Comparison of ENCODE assay signal across 8 mouse cellular contexts in the genomic region with DNA sequence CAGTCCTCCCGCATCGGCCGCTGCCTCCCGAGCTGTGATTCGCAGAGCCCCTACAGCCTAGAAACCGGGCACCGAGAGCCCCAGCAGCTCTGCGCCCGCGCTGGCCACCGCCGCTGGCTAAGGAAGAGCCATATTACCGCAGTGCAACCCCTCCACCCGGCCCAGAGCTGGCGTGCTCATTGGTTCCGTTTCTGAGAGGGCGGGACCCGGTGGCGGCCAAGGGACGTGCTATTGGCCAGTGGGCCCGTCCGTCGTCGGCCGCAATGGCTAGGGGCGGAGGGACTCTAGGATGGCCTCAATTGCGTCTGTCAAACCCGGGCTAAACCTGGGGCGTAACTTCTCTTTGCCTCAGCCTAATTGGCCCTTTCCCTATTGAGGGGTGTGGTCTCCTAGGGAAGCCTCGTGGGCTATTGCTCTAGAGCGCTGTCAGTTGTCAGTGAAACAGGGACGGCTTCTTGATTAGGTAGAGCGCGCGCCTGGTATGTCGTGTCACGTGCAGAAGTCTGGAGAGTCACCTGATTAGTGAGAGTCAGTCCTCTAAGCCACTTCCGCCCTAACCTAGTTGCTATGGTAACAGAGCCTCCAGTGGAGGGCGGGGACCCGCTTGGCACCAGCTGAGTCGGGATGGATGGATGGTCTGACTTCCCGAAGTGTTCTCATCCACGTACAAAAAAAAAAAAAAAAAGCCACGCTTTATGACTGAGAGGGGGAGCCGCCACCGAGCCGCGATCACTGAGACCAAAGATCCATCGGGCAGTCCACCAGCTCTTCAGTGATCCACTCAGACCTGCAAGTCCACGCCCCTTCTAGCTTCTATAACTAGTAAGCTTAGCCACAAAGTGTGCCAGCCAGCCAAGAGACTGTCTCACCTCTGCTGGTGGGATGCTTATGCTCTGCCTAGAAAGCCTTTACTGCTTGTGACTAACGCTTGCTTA. TPM values are rescaled to one million over a fixed set of nuclear protein-coding genes. Genes with fewer than 3 reads are reported as not detected.
DNase-seq lines count a peak whose midpoint lies in the region; ATAC-seq and TF ChIP-seq lines count a peak whose summit lies in the region.

A gene (minus strand): TSS at position 158 of the 935 bp plus-strand sequence.

- peak within 1 kb of the TSS; percentile 92 to 93 for H3K4me3 ChIP-seq in ES-E14 (ENCODE audit: insufficient read depth in 1 of 2, low read depth in 1 of 2, low read length in 2 of 2, poor library complexity in 1 of 2, severe bottlenecking in 1 of 2)
- H3K4me3 ChIP-seq in forebrain, embryonic 15.5 days: peak within 1 kb of the TSS; percentile 90
- peak within 1 kb of the TSS; percentile 78 for H3K4me3 ChIP-seq in lung, adult 2 months (replicated peaks; ENCODE audit: extremely low read depth, low read depth, low read length)

- peak within 1 kb of the TSS; percentile 88 for H3K9ac ChIP-seq in ES-E14 (ENCODE audit: insufficient read depth, low read depth, low read length, poor library complexity, severe bottlenecking)
- peak within 1 kb of the TSS; percentile 86 for H3K9ac ChIP-seq in forebrain, embryonic 15.5 days (replicated peaks)

- H3K9me3 ChIP-seq in ES-E14 (ENCODE audit: control insufficient read depth, insufficient read depth, low read depth, low read length): no peaks in the 10 kb centered on the region
- H3K9me3 ChIP-seq in forebrain, embryonic 15.5 days: no peaks in the 10 kb centered on the region

- H3K36me3 ChIP-seq in ES-E14 (ENCODE audit: control insufficient read depth, insufficient read depth, low read length, poor library complexity, severe bottlenecking): no peaks in the 10 kb centered on the region
- H3K36me3 ChIP-seq in forebrain, embryonic 15.5 days: no peaks in the 10 kb centered on the region

- DNase-seq in ES-E14 (ENCODE audit: low read depth, low spot score): peak; percentile 98
- peak; percentile 100 for DNase-seq in cerebellum, adult 11-12 months
- DNase-seq in heart, postnatal 25 days (ENCODE audit: low spot score): peak; percentile 99
- peak; percentile 100 for DNase-seq in layer of hippocampus, adult 18-20 months (ENCODE audit: low spot score in 2 of 2)
- peak; percentile 99 for DNase-seq in lung, adult 2 months
- peak; percentile 97 to 98 for DNase-seq in thymus, adult 18-20 months

- no peak within 1 kb of the TSS for H3K27ac ChIP-seq in ES-E14 (ENCODE audit: insufficient read depth, low read depth, low read length, poor library complexity, severe bottlenecking)
- H3K27ac ChIP-seq in forebrain, embryonic 15.5 days (replicated peaks): peak within 1 kb of the TSS; percentile 89

- intact Hi-C loops in heart, postnatal 25 days (cut with DNase I): no loop called here

- no peaks in the 10 kb centered on the region for H3K27me3 ChIP-seq in forebrain, embryonic 15.5 days

- ATAC-seq in forebrain, embryonic 15.5 days (replicated peaks): peak; percentile 99
- ATAC-seq in neutrophil, adult 5-6 weeks (ENCODE audit: extremely low read depth, insufficient number of reproducible peaks, low FRiP score, poor library complexity, severe bottlenecking): peak; percentile 88

- in situ Hi-C loops in ES-E14 (cut with MboI; ENCODE audit: low sequenced_read_pairs in 2 of 2, unreplicated experiment in 2 of 2): no loop called here

- peaks cover 2% of the 10 kb centered on the region in 2 experiments; a peak in 2 of 4 replicates for H3K4me1 ChIP-seq in ES-E14 (ENCODE audit: control insufficient read depth in 2 of 2, insufficient read depth in 2 of 2, low read length in 2 of 2, poor library complexity in 1 of 2)
- peaks cover 20% of the 10 kb centered on the region for H3K4me1 ChIP-seq in forebrain, embryonic 15.5 days
- peaks cover 13% of the 10 kb centered on the region for H3K4me1 ChIP-seq in lung, adult 2 months (ENCODE audit: control insufficient read depth, insufficient read depth, low read length)

- peak within 1 kb of the TSS; percentile 67 for H3K4me2 ChIP-seq in forebrain, embryonic 15.5 days (replicated peaks)

- TF ChIP-seq CTCF in lung, adult 2 months (IDR thresholded peaks at IDR 0.05; ENCODE audit: insufficient read depth, low read length): no peak

- peak; percentile 91 for TF ChIP-seq POLR2A in lung, adult 2 months (IDR thresholded peaks at IDR 0.05; ENCODE audit: borderline replicate concordance, extremely low read depth, low read depth, low read length)

- under 1% methylated on average over 51 of the region's 51 CpGs for WGBS in forebrain, embryonic 15.5 days
- under 1% methylated on average over 51 of the region's 51 CpGs for WGBS in lung, adult 2 months

TF ChIP-seq in ES-E14, 5 proteins besides CTCF, POLR2A, EP300 and RAD21:
- 0 out of 2 replicates have a peak, but pooled peaks have one; percentile 48 for TF ChIP-seq ZNF384 (IDR thresholded peaks at IDR 0.05; ENCODE audit: low read depth, low read length)
- peak; percentile 86; the same call in 1 of the 2 replicates for TF ChIP-seq CHD2 (IDR thresholded peaks at IDR 0.05; ENCODE audit: low read depth, low read length)
- TF ChIP-seq HCFC1 (IDR thresholded peaks at IDR 0.05; ENCODE audit: borderline replicate concordance, insufficient read depth, low read length): peak; percentile 45; the same call in 1 of the 2 replicates
- TF ChIP-seq MAFK (IDR thresholded peaks at IDR 0.05; ENCODE audit: insufficient read depth, low read depth, low read length): 0 out of 2 replicates have a peak, but pooled peaks have one; percentile 3
- TF ChIP-seq ZC3H11A (IDR thresholded peaks at IDR 0.05; ENCODE audit: borderline replicate concordance, low read depth, low read length): no peak

RNA-seq across cellular contexts. Expression of the gene that starts here (rescaled TPM):
- total RNA-seq in ES-E14 (2012; rRNA removed): 13.6 and 14.6 TPM in 2 replicates
- 17.2 and 17.3 TPM in 2 replicates for polyA plus RNA-seq in forebrain, embryonic 15.5 days (2015; fragmentation: Nextera tagmentation; extraction: Ambion mirVana)
- total RNA-seq in heart, postnatal 25 days (2021): 10 to 100 TPM; 24.9 to 26.3 TPM
- total RNA-seq in layer of hippocampus, adult 18-20 months (2021): 10 to 100 TPM; 45.6 to 49.9 TPM
- polyA plus RNA-seq in lung, adult 2 months (2012; rRNA removed): 35.4 and 79.1 TPM in 2 replicates
- 90.1 and 93.1 TPM in 2 replicates for total RNA-seq in neutrophil, adult 5-6 weeks (2017)
